In the genomic region with DNA sequence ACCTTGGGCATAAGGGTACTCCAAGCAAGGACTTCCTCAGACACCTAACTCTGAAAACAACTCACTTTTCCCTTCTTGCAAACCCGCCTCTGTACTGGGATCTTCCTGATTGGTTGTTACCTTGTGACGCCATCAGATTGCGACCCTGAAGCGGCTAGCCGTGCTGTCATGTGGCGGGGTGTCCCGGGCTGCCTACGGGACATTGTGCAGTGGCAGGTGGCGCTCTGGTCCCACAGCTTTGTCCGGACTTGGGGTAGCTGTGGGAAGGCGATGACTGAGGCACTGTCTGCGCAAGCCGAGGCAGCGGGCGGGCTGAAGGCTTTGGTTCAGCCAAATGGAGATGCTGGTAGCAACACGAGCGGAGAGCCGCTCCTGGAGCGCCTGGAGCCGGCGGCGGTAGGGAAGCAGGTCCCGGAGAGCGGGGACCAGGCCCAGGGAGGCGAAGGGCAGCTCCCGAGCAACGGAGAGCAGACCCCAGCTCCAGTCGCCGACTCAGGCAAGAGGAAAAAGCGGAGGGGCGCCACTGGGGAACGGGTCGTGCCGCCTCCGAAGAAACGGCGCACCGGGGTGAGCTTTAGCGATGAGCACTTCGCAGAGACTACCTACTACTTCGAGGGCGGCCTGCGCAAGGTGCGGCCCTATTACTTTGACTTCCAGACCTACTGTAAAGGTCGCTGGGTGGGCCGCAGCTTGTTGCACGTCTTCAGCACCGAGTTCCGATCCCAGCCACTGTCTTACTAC, we compare ENCODE assay signal across 8 mouse cellular contexts. TPM values are rescaled to one million over a fixed set of nuclear protein-coding genes. Genes with fewer than 3 reads are reported as not detected.
DNase-seq lines count a peak whose midpoint lies in the region; ATAC-seq and TF ChIP-seq lines count a peak whose summit lies in the region.

Gene Rpusd2 (plus strand): TSS at position 135 of the 741 bp plus-strand sequence.

- no peaks in the 10 kb centered on the region; the same call in none of the 2 replicates for H3K4me1 ChIP-seq in bone marrow, adult 2 months (ENCODE audit: control insufficient read depth, insufficient read depth, low read length)
- H3K4me1 ChIP-seq in embryonic facial prominence, embryonic 15.5 days, result peaks cover 11% of the 10 kb centered on the region
- H3K4me1 ChIP-seq in limb, embryonic 14.5 days (ENCODE audit: control insufficient read depth, insufficient read depth, low read length), result peaks cover 8% of the 10 kb centered on the region
- peaks cover 4% of the 10 kb centered on the region; the same call in 1 of the 2 replicates for H3K4me1 ChIP-seq in midbrain, postnatal 0 days (ENCODE audit: insufficient read depth, low read length)

- WGBS in bone marrow, adult 2 months, result under 1% methylated on average over 49 of the region's 49 CpGs
- under 1% methylated on average over 49 of the region's 49 CpGs for WGBS in embryonic facial prominence, embryonic 15.5 days
- under 1% methylated on average over 49 of the region's 49 CpGs for WGBS in limb, embryonic 14.5 days
- under 1% methylated on average over 43 of the region's 49 CpGs for WGBS in midbrain, postnatal 0 days

- peak; percentile 85 for TF ChIP-seq POLR2A in bone marrow, adult 2 months (IDR thresholded peaks at IDR 0.05; ENCODE audit: borderline replicate concordance, control insufficient read depth, low read depth, low read length)
- TF ChIP-seq POLR2A in limb, embryonic 14.5 days (IDR thresholded peaks at IDR 0.05; ENCODE audit: borderline replicate concordance, extremely low read depth, insufficient read depth, insufficient read length), result peak; percentile 67; the same call in 1 of the 2 replicates

- H3K9ac ChIP-seq in embryonic facial prominence, embryonic 15.5 days, result peak within 1 kb of the TSS; percentile 75
- H3K9ac ChIP-seq in limb, embryonic 14.5 days (ENCODE audit: low read depth, low read length, severe bottlenecking), result peak within 1 kb of the TSS; percentile 79
- peak within 1 kb of the TSS; percentile 71 for H3K9ac ChIP-seq in midbrain, postnatal 0 days (replicated peaks; ENCODE audit: low read length, poor library complexity, severe bottlenecking)

- H3K27ac ChIP-seq in bone marrow, adult 2 months (ENCODE audit: control insufficient read depth, insufficient read depth, low read depth, low read length, poor library complexity), result peak within 1 kb of the TSS; percentile 43
- H3K27ac ChIP-seq in embryonic facial prominence, embryonic 15.5 days (replicated peaks), result peak within 1 kb of the TSS; percentile 90
- H3K27ac ChIP-seq in limb, embryonic 14.5 days (replicated peaks; ENCODE audit: low read depth, low read length), result peak within 1 kb of the TSS; percentile 83
- H3K27ac ChIP-seq in midbrain, postnatal 0 days (ENCODE audit: low read depth, low read length), result peak within 1 kb of the TSS; percentile 80

- peak within 1 kb of the TSS; percentile 99 for H3K4me3 ChIP-seq in bone marrow, adult 2 months (replicated peaks; ENCODE audit: control insufficient read depth, low read depth, low read length)
- H3K4me3 ChIP-seq in embryonic facial prominence, embryonic 15.5 days (replicated peaks), result peak within 1 kb of the TSS; percentile 95
- H3K4me3 ChIP-seq in limb, embryonic 14.5 days (replicated peaks; ENCODE audit: low read length), result peak within 1 kb of the TSS; percentile 94
- H3K4me3 ChIP-seq in midbrain, postnatal 0 days (ENCODE audit: low read depth, low read length), result peak within 1 kb of the TSS; percentile 94

- no peaks in the 10 kb centered on the region for H3K9me3 ChIP-seq in embryonic facial prominence, embryonic 15.5 days (replicated peaks)
- H3K9me3 ChIP-seq in limb, embryonic 14.5 days (ENCODE audit: control insufficient read depth, low read length), result no peaks in the 10 kb centered on the region
- no peaks in the 10 kb centered on the region for H3K9me3 ChIP-seq in midbrain, postnatal 0 days (ENCODE audit: low read length)

- no peaks in the 10 kb centered on the region for H3K27me3 ChIP-seq in embryonic facial prominence, embryonic 15.5 days
- H3K27me3 ChIP-seq in limb, embryonic 14.5 days (ENCODE audit: control insufficient read depth, insufficient read depth, low read length), result no peaks in the 10 kb centered on the region
- H3K27me3 ChIP-seq in midbrain, postnatal 0 days (ENCODE audit: insufficient read depth, low read length), result no peaks in the 10 kb centered on the region

- ATAC-seq in embryonic facial prominence, embryonic 15.5 days (ENCODE audit: insufficient number of reproducible peaks, low FRiP score, low TSS enrichment, low read depth), result peak; percentile 93
- ATAC-seq in limb, embryonic 14.5 days (ENCODE audit: low FRiP score, low read depth), result peak; percentile 98
- ATAC-seq in midbrain, postnatal 0 days (ENCODE audit: low FRiP score), result peak; percentile 97

- peaks cover 20% of the 10 kb centered on the region for H3K36me3 ChIP-seq in embryonic facial prominence, embryonic 15.5 days
- H3K36me3 ChIP-seq in limb, embryonic 14.5 days (ENCODE audit: control insufficient read depth, insufficient read depth, low read length), result peaks cover 27% of the 10 kb centered on the region
- peaks cover 22% of the 10 kb centered on the region for H3K36me3 ChIP-seq in midbrain, postnatal 0 days (ENCODE audit: insufficient read depth, low read length)

- peak within 1 kb of the TSS; percentile 77 for H3K4me2 ChIP-seq in embryonic facial prominence, embryonic 15.5 days (replicated peaks)
- peak within 1 kb of the TSS; percentile 67 for H3K4me2 ChIP-seq in limb, embryonic 14.5 days (replicated peaks; ENCODE audit: low read depth, low read length, severe bottlenecking)
- H3K4me2 ChIP-seq in midbrain, postnatal 0 days (ENCODE audit: low read depth, low read length, poor library complexity, severe bottlenecking), result peak within 1 kb of the TSS; percentile 70

- DNase-seq in 416B (ENCODE audit: low read depth), result peak; percentile 98
- peak; percentile 94 for DNase-seq in heart, adult 8-10 months (ENCODE audit: low spot score)
- peak; percentile 95 for DNase-seq in kidney, adult 9 months
- DNase-seq in limb, embryonic 14.5 days (ENCODE audit: low spot score), result peak; percentile 95
- DNase-seq in midbrain, postnatal 0 days (ENCODE audit: low spot score), result peak; percentile 97
- DNase-seq in spleen, postnatal 14 days (ENCODE audit: low spot score in 2 of 2), result peak; percentile 77 to 91

- TF ChIP-seq CTCF in bone marrow, adult 2 months (IDR thresholded peaks at IDR 0.05; ENCODE audit: control insufficient read depth, insufficient read depth, low read length), result peak; percentile 36
- TF ChIP-seq CTCF in midbrain, postnatal 0 days (IDR thresholded peaks at IDR 0.05), result peak; percentile 45; the same call in 1 of the 2 replicates

RNA-seq across cellular contexts. Expression of gene Rpusd2, which starts in this region (rescaled TPM):
- polyA plus RNA-seq in bone marrow, adult 2 months (2011; ENCODE audit: insufficient read depth, insufficient read length, low replicate concordance, missing spikeins), result 1.5 and 2.4 TPM in 2 replicates
- polyA plus RNA-seq in embryonic facial prominence, embryonic 15.5 days (2015; fragmentation: Nextera tagmentation; extraction: Ambion mirVana), result 4.0 and 4.6 TPM in 2 replicates
- total RNA-seq in heart, adult 8-10 months (2022), result 1 to 10 TPM; 4.2 to 4.7 (median 4.5) TPM
- 6.0 and 6.2 TPM in 2 replicates for polyA plus RNA-seq in limb, embryonic 14.5 days (2012; rRNA removed)
- polyA plus RNA-seq in limb, embryonic 14.5 days (2014; fragmentation: Nextera tagmentation; extraction: Ambion mirVana), result 3.6 and 3.8 TPM in 2 replicates
- total RNA-seq in midbrain, postnatal 0 days (2014; rRNA removed), result 10.1 and 10.2 TPM in 2 replicates
- 2.9 and 3.2 TPM in 2 replicates for polyA plus RNA-seq in midbrain, postnatal 0 days (2015; fragmentation: Nextera tagmentation; extraction: Ambion mirVana)

Comparison
In these comparisons a context has a peak if more than half of its experiments do, and no peak if none do; other contexts are left out.
1. Peak in every context shown above with its lines: DNase-seq, ATAC-seq, H3K4me3 ChIP-seq and H3K27ac ChIP-seq.